Mouse (Mus musculus) B cell, adult 2 months (primary cell): ENCODE data around the gene Caml.

Experiments used
- DNase-seq, 2 experiments: peaks; one replicate each; pipeline ENCODE4 v3.0.0; 2022

Gene Caml

GRCm38 (mm10) chr13:55634639-55635127, 11.9 kb downstream of the Caml start, which contains the start of gene Ddx46:
Gene Ddx46, plus strand, starts transcription at chr13:55635027.
- DNase-seq: peak; percentile 95 to 96

DNA sequence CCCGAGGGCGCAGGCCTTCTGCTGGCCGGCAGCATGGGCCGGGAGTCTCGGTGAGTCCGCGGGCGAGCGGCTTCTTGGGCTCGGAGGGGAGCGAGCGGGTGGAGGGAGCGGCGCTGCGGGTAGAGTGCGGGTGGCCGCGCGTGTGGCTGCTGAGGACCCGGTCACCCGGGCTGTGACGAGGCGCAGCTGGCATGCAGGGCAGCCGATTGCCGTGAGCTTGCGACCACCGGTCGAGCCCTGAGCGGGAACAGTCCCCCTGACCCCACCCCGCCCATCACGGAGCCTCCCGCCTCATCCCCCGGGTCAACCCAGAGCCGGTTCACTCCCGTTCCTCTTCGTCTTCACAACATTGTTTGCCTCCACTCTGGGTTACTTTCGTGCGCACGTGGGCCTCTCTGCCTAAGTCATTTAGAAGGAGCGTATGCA, 12.4 kb downstream of the Caml start:
- DNase-seq: no peak

GRCm38 (mm10) chr13:55636185-55636983, 13.6 kb downstream of the Caml start:
- no peak for DNase-seq

- peak; percentile 92 to 94 for DNase-seq
Observed at GRCm38 (mm10) chr13:55640480-55640879, 17.7 kb downstream of the Caml start.

DNA sequence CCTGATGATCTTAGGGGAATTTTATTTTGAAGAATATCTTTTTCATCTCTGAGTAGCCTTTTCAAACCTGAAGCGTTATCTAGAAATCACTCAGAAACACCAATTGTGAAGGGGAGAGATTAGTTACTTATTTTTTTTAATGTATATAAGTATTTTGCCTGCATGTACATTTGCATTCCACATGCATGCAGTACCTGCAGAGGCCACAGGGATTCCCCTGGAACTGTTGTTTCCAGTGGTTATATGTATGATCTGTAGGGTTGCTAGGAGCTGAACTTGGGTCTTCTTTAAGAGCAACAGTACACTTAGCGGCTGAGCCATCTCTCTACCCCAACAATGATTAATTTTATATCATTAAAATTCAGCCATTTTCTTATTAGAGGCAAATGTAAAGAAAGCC, 21.7 kb downstream of the Caml start:
- DNase-seq: peak; percentile 60 to 69

- DNase-seq: no peak
Observed at GRCm38 (mm10) chr13:55650098-55650497, 27.3 kb downstream of the Caml start.

- no peak for DNase-seq
Observed at GRCm38 (mm10) chr13:55650980-55651379, 28.2 kb downstream of the Caml start.

DNA sequence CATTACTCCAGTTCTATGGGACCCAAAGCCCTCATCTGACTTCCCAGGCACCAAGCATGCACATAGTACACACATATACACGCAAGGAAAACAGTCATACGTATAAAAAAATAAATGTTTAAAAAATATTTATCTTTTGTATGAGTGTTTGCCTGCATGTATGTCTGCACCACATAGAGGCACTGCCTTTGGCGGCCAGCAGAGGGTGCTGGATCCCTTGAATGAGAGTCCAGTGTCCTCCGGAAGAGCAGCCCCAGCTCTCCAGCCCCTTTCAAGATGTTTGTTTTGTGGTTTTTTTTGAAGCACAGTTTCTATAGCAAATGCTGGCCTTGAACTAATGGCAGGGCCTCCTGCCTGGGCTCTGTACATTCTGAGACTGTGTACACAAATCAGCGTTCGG, 45.7 kb downstream of the Caml start:
- DNase-seq: peak; percentile 48 to 50

GRCm38 (mm10) chr13:55672711-55673110, 49.9 kb downstream of the Caml start:
- no peak for DNase-seq

GRCm38 (mm10) chr13:55677364-55677763, 54.6 kb downstream of the Caml start:
- DNase-seq: peak; percentile 7 to 11
